Mouse (Mus musculus): ENCODE results near the gene Sh3pxd2b. TPM values are rescaled to one million over a fixed set of nuclear protein-coding genes. Genes with fewer than 3 reads are reported as not detected.

The Sh3pxd2b gene
- total and polyA plus RNA-seq, 3 experiments, result 2.4 to 13.2 (median 6.7) TPM

GRCm38 (mm10) chr11:32321196-32321565 is 26.4 kb upstream of the Sh3pxd2b start:
- no peaks in the 10 kb centered on the region for H3K9me3 ChIP-seq (replicated peaks; ENCODE audit: low read length)
- H3K4me3 ChIP-seq (replicated peaks in 1 of 3; ENCODE audit: low read depth in 2 of 3, low read length in 2 of 3, poor library complexity in 1 of 3), result no peak overlapping the region
- dilution Hi-C loops (cut with MboI; ENCODE audit: extremely low pct_ligation_motif_present, extremely low pct_unique_long_range_greater_than_20kb, low sequenced_read_pairs) (no loop called here), in situ Hi-C loops (cut with MboI; ENCODE audit: low pct_ligation_motif_present, low pct_unique_long_range_greater_than_20kb, low sequenced_read_pairs) (loop anchor here (5.0 to 25.0 kb wide), 2 partner anchors 34 to 334 kb away; partner anchors contain the start of gene Hbq1b)
- H3K4me2 ChIP-seq (ENCODE audit: insufficient read depth, low read depth, poor library complexity, severe bottlenecking), result no peak overlapping the region
- peaks cover 3 to 22% of the 10 kb centered on the region in 2 experiments; a peak in 3 of 4 replicates for H3K4me1 ChIP-seq (ENCODE audit: control insufficient read depth in 1 of 2, insufficient read depth in 2 of 2)
- H3K79me2 ChIP-seq (replicated peaks; ENCODE audit: control insufficient read depth, extremely low read depth, insufficient read depth, poor library complexity, severe bottlenecking), result no peaks in the 10 kb centered on the region
- H3K27me3 ChIP-seq (replicated peaks), result peaks cover 14% of the 10 kb centered on the region
- TF ChIP-seq CHD2 (IDR thresholded peaks at IDR 0.05; ENCODE audit: low read length), result no peak
- 0 out of 2 replicates have a peak, but pooled peaks have one; percentile 16 for TF ChIP-seq MYC (IDR thresholded peaks at IDR 0.05; ENCODE audit: low read depth, low read length)
- peak; percentile 98 to 100 for TF ChIP-seq CTCF (conservative IDR thresholded peaks at IDR 0.05 in 1 of 2, IDR thresholded peaks at IDR 0.05 in 1 of 2; ENCODE audit: low read depth in 2 of 2, low read length in 2 of 2)
- no peak for TF ChIP-seq KAT2A (IDR thresholded peaks at IDR 0.05; ENCODE audit: insufficient replicate concordance, low read length)
- peak; percentile 93; the same call in 1 of the 2 replicates for TF ChIP-seq NELFE (IDR thresholded peaks at IDR 0.05; ENCODE audit: low read depth, low read length)
- no peak for TF ChIP-seq PAX5 (IDR thresholded peaks at IDR 0.05; ENCODE audit: low read length)
- TF ChIP-seq HCFC1 (IDR thresholded peaks at IDR 0.05; ENCODE audit: low read depth, low read length), result peak; percentile 41
- no peak for TF ChIP-seq UBTF (IDR thresholded peaks at IDR 0.05; ENCODE audit: low read depth, low read length)
- TF ChIP-seq RCOR1 (conservative IDR thresholded peaks at IDR 0.05; ENCODE audit: low read depth, low read length), result no peak
- TF ChIP-seq USF2 (conservative IDR thresholded peaks at IDR 0.05; ENCODE audit: low read depth, low read length), result 0 out of 2 replicates have a peak, but pooled peaks have one; percentile 7
- peak; percentile 72 for TF ChIP-seq ELF1 (IDR thresholded peaks at IDR 0.05; ENCODE audit: low read depth, low read length)
- no peak; the same call in 1 of the 2 replicates for TF ChIP-seq MAZ (IDR thresholded peaks at IDR 0.05; ENCODE audit: low read depth, low read length)
- TF ChIP-seq POLR2AphosphoS2 (IDR thresholded peaks at IDR 0.05; ENCODE audit: low read depth, low read length), result no peak
- TF ChIP-seq BHLHE40 (IDR thresholded peaks at IDR 0.05; ENCODE audit: low read depth, low read length), result peak; percentile 36; the same call in 1 of the 2 replicates
- no peak for TF ChIP-seq CHD1 (IDR thresholded peaks at IDR 0.05; ENCODE audit: low read depth, low read length)
- no peak for TF ChIP-seq E2F4 (IDR thresholded peaks at IDR 0.05; ENCODE audit: insufficient replicate concordance, low read depth, low read length)
- TF ChIP-seq USF1 (IDR thresholded peaks at IDR 0.05; ENCODE audit: low read depth, low read length), result no peak
- no peak for TF ChIP-seq ZMIZ1 (IDR thresholded peaks at IDR 0.05; ENCODE audit: low read depth, low read length)
- no peak for TF ChIP-seq JUN (IDR thresholded peaks at IDR 0.05; ENCODE audit: insufficient read depth, low read depth, low read length)
- peak; percentile 94 for TF ChIP-seq RAD21 (IDR thresholded peaks at IDR 0.05; ENCODE audit: low read depth, low read length)
- TF ChIP-seq SMC3 (IDR thresholded peaks at IDR 0.05; ENCODE audit: low read depth, low read length), result peak; percentile 86
- no peak for TF ChIP-seq ETS1 (conservative IDR thresholded peaks at IDR 0.05; ENCODE audit: low read depth, low read length)
- TF ChIP-seq MAX (IDR thresholded peaks at IDR 0.05; ENCODE audit: low read length), result peak; percentile 80
- TF ChIP-seq SIN3A (IDR thresholded peaks at IDR 0.05; ENCODE audit: low read length), result no peak
- no peak; the same call in 1 of the 2 replicates for TF ChIP-seq JUND (conservative IDR thresholded peaks at IDR 0.05; ENCODE audit: low read depth, low read length)
- no peak for TF ChIP-seq EP300 (IDR thresholded peaks at IDR 0.05; ENCODE audit: low read length)
- TF ChIP-seq MXI1 (IDR thresholded peaks at IDR 0.05; ENCODE audit: low read depth, low read length), result peak; percentile 37; the same call in 1 of the 2 replicates
- peak; percentile 82 for TF ChIP-seq IRF4 (IDR thresholded peaks at IDR 0.05; ENCODE audit: low read depth, low read length)
- TF ChIP-seq ZNF384 (IDR thresholded peaks at IDR 0.05; ENCODE audit: low read depth, low read length), result peak; percentile 40; the same call in 1 of the 2 replicates
- no peak for TF ChIP-seq NRF1 (IDR thresholded peaks at IDR 0.05; ENCODE audit: low read depth, low read length)
- TF ChIP-seq TBP (conservative IDR thresholded peaks at IDR 0.05; ENCODE audit: low read depth, low read length), result peak; percentile 60; the same call in 1 of the 2 replicates
- peak; percentile 45; the same call in 1 of the 2 replicates for TF ChIP-seq TCF12 (IDR thresholded peaks at IDR 0.05; ENCODE audit: low read depth, low read length)
- TF ChIP-seq MEF2A (IDR thresholded peaks at IDR 0.05; ENCODE audit: borderline replicate concordance, low read depth, low read length), result 0 out of 2 replicates have a peak, but pooled peaks have one; percentile 41
- TF ChIP-seq ZKSCAN1 (IDR thresholded peaks at IDR 0.05; ENCODE audit: borderline replicate concordance, low read depth, low read length), result no peak
- TF ChIP-seq ZC3H11A (IDR thresholded peaks at IDR 0.05; ENCODE audit: low read depth, low read length), result peak; percentile 63
- peak; percentile 90 for DNase-seq (ENCODE audit: extremely low read depth)
- no peak overlapping the region for H3K27ac ChIP-seq (ENCODE audit: insufficient read depth, low read depth)
- no peak overlapping the region for H3K9ac ChIP-seq (ENCODE audit: insufficient read depth, low read depth)
- H3K36me3 ChIP-seq (replicated peaks in 1 of 2; ENCODE audit: control insufficient read depth in 1 of 2, insufficient read depth in 1 of 2, low read length in 1 of 2), result no peaks in the 10 kb centered on the region
